Mouse (Mus musculus) C2C12 (cell line): ENCODE data around the gene Paqr7. TPM values are rescaled to one million over a fixed set of nuclear protein-coding genes. Genes with fewer than 3 reads are reported as not detected.

Experiments
- H3K27me3 ChIP-seq: one replicate; pipeline ENCODE4 v1.6.1; 2011; ENCODE audit not compliant: control insufficient read depth, insufficient read depth, insufficient read length
- H3K36me3 ChIP-seq: one replicate; pipeline ENCODE4 v1.6.1; 2011; ENCODE audit not compliant: control insufficient read depth, insufficient read depth
- H3K4me3 ChIP-seq: one replicate; pipeline ENCODE4 v1.5.1; 2011; ENCODE audit warnings: mild to moderate bottlenecking, control low read depth; ENCODE audit not compliant: poor library complexity, insufficient read depth, severe bottlenecking
- H3K79me2 ChIP-seq: one replicate; pipeline ENCODE4 v1.6.1; 2011; ENCODE audit not compliant: control insufficient read depth, insufficient read depth
- H3K79me3 ChIP-seq: one replicate; pipeline ENCODE4 v1.6.1; 2011; ENCODE audit warnings: low read depth, control low read depth
- H3ac ChIP-seq: one replicate; pipeline ENCODE3; 2011; ENCODE audit warnings: low read depth; ENCODE audit not compliant: control insufficient read depth, insufficient read length
- CEBPB ChIP-seq: IDR thresholded peaks from one replicate; pipeline ENCODE4 v1.6.1; 2011; ENCODE audit warnings: low read depth, mild to moderate bottlenecking, control low read depth, moderate library complexity
- CTCF ChIP-seq: IDR thresholded peaks from one replicate; pipeline ENCODE4 v1.5.1; 2011; ENCODE audit not compliant: control insufficient read depth, insufficient read depth, insufficient read length
- FOSL1 ChIP-seq: IDR thresholded peaks from one replicate; pipeline ENCODE4 v1.8.0; 2011; ENCODE audit warnings: mild to moderate bottlenecking, low read length; ENCODE audit not compliant: poor library complexity, insufficient read depth, severe bottlenecking
- MAX ChIP-seq: IDR thresholded peaks from one replicate; pipeline ENCODE4 v1.6.1; 2011; ENCODE audit warnings: mild to moderate bottlenecking, control low read depth
- MYOD1 ChIP-seq: IDR thresholded peaks from one replicate; pipeline ENCODE4 v1.6.1; 2011; ENCODE audit warnings: low read depth; ENCODE audit not compliant: control insufficient read depth, insufficient read length
- MYOG ChIP-seq: IDR thresholded peaks from one replicate; pipeline ENCODE4 v1.6.1; 2011; ENCODE audit not compliant: control insufficient read depth, insufficient read length; ENCODE audit errors: extremely low read depth
- USF1 ChIP-seq: IDR thresholded peaks from one replicate; pipeline ENCODE4 v1.6.1; 2011; ENCODE audit warnings: low read depth, mild to moderate bottlenecking, control low read depth, moderate library complexity
- microRNA-seq: library from miRNA; unstranded; fragments of <30 nt; microRNA quantifications from one replicate; pipeline ENCODE4, GENCODE M21; 2019; ENCODE audit warnings: borderline microRNAs expressed
- polyA plus RNA-seq: library from polyadenylated mRNA; unstranded; fragments of >200 nt; fragmentation: generic; extraction: Trizol; gene quantifications from one replicate; pipeline ENCODE4 v1.2.1, GENCODE M21; 2012; ENCODE audit warnings: missing spikeins

Gene Paqr7
- polyA plus RNA-seq, 1 experiment, result 5.1 TPM

GRCm38 (mm10) chr4:134558570-134559113 lies 62.1 kb downstream of the Paqr7 start:
- Histone ChIP-seq H3K36me3 (no peaks in the 10 kb centered on the region), H3K27me3 (no peaks in the 10 kb centered on the region), H3K79me3 (no peaks in the 10 kb centered on the region), H3K79me2 (no peaks in the 10 kb centered on the region), H3K4me3 (no peak overlapping the region), H3ac (no peak overlapping the region)
- TF ChIP-seq USF1 (no peak), CTCF (no peak), MYOD1 (no peak), FOSL1 (no peak), CEBPB (no peak), MYOG (no peak), MAX (no peak)

GRCm38 (mm10) chr4:134559154-134559553 lies 62.7 kb downstream of the Paqr7 start:
- no peaks in the 10 kb centered on the region for H3K27me3 ChIP-seq
- no peaks in the 10 kb centered on the region for H3K36me3 ChIP-seq
- H3ac ChIP-seq, result no peak overlapping the region
- TF ChIP-seq MYOD1 (peak; percentile 86), CTCF (no peak), USF1 (no peak), MYOG (no peak), MAX (peak; percentile 17), FOSL1 (no peak), CEBPB (no peak)
- no peaks in the 10 kb centered on the region for H3K79me3 ChIP-seq
- no peaks in the 10 kb centered on the region for H3K79me2 ChIP-seq
- no peak overlapping the region for H3K4me3 ChIP-seq

Small RNA genes lying within 50 kb of the gene (microRNA-seq; reads per million reads assigned to microRNA genes)
- 1.4 reads per million, percentile 31 among the genes with 10 or more reads in this experiment for gene Gm23634

Other genes with a start within 250 kb of the Paqr7 start
- gene Gm30191, start 249.8 kb upstream of the Paqr7 start, polyA plus RNA-seq, result not detected
- gene Grrp1, start 242.6 kb upstream of the Paqr7 start, polyA plus RNA-seq, result not detected
- 2.7 TPM for gene Pdik1l, start 208.8 kb upstream of the Paqr7 start, polyA plus RNA-seq
- 0.19 TPM for gene Trim63, start 181.6 kb upstream of the Paqr7 start, polyA plus RNA-seq
- not detected for gene Slc30a2, start 153.5 kb upstream of the Paqr7 start, polyA plus RNA-seq
- gene Extl1, start 112.8 kb upstream of the Paqr7 start, polyA plus RNA-seq, result 0.13 TPM
- 9.0 TPM for gene Pafah2, start 100.4 kb upstream of the Paqr7 start, polyA plus RNA-seq
- 349 TPM for gene Stmn1, start 28.4 kb upstream of the Paqr7 start, polyA plus RNA-seq
- gene Aunip, start 14.3 kb downstream of the Paqr7 start, polyA plus RNA-seq, result 14.9 TPM
- 66.6 TPM for gene Mtfr1l, start 38.7 kb downstream of the Paqr7 start, polyA plus RNA-seq
- gene Selenon, start 55.5 kb downstream of the Paqr7 start, polyA plus RNA-seq, result 46.4 TPM
- gene Man1c1, start 207.6 kb downstream of the Paqr7 start, polyA plus RNA-seq, result 6.7 TPM